Mouse (Mus musculus) megakaryocyte-erythroid progenitor cell, adult 5-6 weeks (primary cell): ENCODE results near the gene Scn1b. TPM values are rescaled to one million over a fixed set of nuclear protein-coding genes. Genes with fewer than 3 reads are reported as not detected.

ENCODE experiments used
- ATAC-seq: replicated peaks from 2 replicates; pipeline ENCODE4 v1.8.0; 2016; ENCODE audit warnings: mild to moderate bottlenecking, inconsistent platforms; ENCODE audit not compliant: severe bottlenecking, poor library complexity, low FRiP score, low TSS enrichment
- total RNA-seq, 2 experiments: library from RNA; stranded (forward) in 1 of 2; stranded (reverse) in 1 of 2; fragments of 200-1000, 215-1000 nt in 1 of 2; fragments of >200 nt in 1 of 2; fragmentation: Nextera tagmentation in 1 of 2; gene quantifications; 2 replicates each; pipeline ENCODE4 v1.2.3; 2014 to 2017

Gene Scn1b
- total RNA-seq, 2 experiments from 2014 or later, result not detected

DNA sequence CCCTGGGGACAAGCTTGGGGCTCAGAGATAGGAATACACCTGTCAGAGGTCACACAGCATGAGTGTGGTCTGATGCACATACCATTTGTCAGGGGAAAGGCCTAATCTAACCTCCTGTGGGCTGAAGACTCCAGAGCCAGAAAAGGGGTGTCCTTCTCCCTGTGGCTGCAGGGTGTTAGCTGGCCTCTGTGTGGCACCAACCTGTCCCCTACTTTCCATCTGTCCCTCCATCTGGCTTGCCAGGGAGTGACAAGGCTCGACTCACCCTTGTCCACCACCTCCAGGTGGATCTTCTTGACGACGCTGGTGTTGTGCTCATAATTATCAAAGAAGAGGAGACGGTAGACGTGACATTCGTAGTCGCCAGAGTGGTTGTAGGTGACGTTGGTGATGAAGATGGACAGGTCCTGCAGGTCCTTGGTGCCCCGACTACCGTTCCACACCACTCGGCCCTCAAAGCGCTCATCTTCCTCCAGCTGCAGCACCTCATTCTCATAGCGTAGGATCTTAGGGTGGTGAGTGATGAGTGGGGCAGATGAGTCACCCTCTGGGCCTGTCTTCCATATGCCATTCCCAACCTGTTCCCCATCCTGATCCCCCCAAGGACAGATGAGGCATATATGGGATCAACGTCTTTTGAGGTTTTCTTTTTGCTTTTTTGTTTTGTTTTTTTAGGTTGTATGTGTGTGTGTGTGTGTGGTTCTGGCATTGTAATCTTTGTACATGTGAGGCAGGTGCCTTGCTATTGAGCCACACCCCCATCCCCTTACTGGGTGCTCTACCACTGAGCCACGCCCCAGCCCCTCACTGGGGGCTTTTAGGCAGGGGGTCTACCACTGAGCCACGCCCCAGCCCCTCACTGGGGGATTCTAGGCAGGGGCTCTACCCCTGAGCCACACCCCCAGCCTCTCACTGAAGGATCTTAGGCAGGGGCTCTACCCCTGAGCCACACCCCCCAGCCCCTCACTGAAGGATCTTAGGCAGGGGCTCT, 3.9 kb downstream of the Scn1b start:
- ATAC-seq, result no peak

DNA sequence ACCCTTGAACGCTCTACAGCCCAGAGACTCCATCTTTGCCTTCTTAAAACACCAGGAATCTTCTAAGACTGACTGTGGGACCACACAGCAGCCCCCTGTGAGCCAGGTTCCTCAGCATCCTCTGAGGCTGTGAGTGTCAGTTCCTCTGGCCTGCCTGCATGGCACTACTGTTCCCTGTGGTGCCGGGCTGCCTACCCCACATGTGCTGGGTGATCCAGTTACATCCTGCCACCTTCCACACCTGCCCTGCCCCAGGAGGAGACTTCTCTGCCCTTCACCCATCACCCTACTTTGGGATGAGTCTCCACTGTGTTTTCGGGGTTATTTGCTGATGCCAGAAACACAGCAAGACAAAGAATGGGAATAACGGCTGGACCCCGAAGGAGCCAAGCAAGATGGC, 7.2 kb downstream of the Scn1b start:
- no peak for ATAC-seq

DNA sequence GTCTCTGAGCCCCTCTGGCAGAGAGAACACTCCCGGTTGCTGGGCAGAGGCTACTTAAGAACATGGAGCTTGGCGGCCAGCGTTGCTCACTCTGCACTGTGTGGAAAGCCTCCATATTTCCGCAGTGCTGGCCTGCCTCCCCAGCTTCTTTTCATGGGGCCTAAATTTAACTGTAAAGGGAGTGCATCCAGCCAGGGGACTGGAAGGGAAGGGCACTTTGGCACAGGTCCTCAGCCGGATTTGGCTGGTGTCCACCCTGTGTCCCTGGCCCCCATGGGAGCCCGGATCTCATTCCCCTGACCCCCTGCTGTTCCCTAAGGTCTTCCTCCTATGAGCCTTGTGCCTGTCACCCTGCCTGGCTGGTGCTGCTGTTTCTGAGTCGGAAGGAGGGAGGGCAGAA, 8.3 kb downstream of the Scn1b start:
- ATAC-seq, result no peak

DNA sequence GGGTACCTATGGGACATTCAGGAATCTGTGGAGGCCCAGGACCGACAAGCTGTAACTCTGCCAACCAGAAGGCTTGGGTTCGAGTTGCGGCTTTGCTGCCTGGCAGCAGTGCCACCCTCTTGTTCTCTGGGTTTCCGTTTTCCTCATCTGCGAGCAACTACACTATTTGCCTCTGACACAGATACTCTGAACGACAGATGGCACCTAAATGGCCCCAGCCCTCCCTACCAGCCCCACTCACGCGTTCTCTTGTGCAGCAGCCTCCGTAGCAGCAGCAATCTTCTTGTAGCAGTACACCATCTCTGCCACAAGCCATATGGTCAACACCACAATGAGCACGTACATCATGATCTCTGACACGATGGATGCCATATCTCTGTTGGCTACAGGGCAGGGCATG, 9.3 kb downstream of the Scn1b start:
- ATAC-seq, result 0 out of 2 replicates have a peak, but pooled peaks have one; percentile 6

DNA sequence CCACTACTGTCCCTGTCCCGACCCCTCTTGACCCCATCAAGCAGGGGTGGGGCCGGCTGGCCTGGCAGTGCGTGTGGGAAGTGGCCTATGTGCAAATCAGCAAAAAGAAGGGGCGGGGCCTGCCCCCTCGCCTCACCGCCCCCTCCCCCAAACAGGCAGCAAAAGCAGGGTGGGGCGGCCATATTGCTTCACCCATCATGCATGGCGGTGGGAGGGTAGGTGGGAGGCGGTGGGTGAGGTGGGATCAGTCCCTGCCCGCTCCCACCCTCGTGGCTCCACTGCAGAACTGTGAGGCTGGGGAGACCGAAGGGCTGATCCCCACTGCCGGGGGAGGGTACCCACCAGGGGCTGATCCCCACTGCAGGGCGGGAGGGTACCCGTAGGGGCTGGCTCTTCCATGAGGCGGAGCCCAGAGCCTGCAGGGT, 10.1 kb downstream of the Scn1b start:
- ATAC-seq, result no peak

DNA sequence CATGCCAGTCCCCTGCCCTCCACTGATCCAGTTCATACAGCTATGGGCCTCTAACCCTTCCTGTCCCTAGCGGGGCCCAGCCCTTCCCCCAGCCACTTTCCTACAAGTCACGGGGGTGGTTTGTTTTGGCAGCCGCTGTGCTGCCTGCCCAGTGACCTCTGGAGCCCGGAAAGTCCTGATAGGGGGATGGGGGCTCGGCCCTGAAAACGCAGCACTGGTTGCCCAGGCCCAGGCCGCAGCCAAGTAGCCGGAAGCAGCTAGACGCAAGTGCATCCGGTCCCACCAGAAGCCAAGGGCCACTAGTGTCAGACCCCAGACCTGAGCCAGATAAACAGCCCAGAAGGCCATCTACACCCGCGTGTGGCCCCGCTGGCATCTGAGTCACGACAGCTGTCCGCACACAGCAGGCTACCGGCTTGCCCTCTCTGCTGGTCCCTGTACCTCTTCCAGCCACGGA, 11.2 kb downstream of the Scn1b start:
- no peak for ATAC-seq

DNA sequence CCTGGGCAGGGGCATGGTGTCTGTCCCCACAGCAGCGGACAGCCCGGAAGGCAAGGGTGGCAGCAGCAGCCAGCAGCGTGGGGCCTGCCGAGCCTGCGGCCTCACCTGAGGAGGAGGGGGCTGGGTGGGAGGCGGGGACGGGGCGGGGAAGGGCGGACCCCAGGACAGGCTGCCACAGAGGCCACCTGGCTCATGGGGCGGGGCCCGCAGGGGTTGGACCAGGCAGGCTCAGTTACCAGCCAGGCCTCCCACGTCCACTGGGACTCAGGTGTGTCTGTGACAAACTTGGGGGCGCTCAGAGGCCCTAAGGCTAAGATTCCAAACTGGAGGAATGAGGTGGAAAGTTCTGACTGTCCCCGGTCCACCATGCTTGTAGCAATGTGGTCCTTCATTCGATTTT, 11.6 kb downstream of the Scn1b start, which contains the start of gene Hpn:
Gene Hpn (minus strand): TSS at position 109 of the 400 bp plus-strand sequence.
- no peak for ATAC-seq

DNA sequence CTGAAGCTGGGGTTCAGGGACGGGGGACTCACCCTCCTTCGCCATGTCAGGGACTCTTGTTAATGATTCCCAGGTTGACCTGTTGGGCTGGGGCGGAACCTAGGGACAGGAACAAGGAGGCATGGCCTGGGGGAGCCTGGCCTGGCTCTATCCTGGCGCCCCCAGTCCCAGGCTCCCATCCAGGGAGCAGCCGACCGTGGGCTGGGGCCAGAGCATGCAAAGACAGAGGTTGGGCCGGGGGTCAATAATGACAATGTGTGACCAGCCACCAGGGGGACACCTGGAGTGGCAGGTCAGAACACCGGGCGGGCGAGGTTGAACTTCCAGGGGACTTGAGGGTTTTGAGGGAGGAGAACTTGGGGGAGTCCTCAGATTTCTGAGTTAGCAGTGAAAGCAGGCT, 12.2 kb downstream of the Scn1b start:
- no peak for ATAC-seq

DNA sequence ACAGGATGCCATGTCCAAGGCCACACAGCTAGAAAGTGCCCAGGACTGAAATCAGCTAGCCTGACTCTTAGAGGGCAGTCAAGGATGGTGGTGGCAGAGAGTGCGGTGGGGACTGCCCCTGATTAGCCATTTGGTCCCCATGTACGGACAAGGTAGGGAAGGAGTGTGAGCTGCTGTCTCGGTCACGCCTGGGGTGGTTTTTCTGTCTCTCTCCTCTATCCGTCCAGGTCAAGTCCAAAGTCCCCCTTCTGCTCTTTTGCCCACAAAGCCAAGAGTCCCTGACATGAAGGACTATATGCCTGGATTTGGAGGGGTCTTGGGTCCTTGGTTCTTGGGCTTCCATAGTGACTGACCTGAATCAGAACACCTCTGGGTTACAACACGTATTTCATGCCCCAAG, 13.0 kb downstream of the Scn1b start:
- ATAC-seq, result no peak

DNA sequence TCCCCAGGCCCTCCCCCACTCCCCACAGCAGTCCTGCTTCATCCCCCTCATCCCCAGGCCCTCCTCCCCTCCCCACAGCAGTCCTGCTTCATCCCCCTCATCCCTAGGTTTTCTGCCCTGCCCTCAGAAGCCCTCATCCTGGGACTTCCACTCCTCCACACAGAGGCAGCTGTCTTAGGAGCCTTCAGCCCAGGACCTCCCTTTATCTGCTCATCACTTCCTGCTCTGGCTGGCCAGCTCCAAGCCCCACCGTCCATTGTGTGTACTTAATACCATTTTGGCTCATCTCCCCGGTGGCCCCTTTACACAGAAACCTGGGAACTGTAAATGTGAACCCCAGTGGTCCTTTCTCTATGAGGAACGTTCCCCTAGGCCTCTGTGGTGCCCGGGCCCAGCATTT, 14.8 kb downstream of the Scn1b start:
- ATAC-seq, result no peak

DNA sequence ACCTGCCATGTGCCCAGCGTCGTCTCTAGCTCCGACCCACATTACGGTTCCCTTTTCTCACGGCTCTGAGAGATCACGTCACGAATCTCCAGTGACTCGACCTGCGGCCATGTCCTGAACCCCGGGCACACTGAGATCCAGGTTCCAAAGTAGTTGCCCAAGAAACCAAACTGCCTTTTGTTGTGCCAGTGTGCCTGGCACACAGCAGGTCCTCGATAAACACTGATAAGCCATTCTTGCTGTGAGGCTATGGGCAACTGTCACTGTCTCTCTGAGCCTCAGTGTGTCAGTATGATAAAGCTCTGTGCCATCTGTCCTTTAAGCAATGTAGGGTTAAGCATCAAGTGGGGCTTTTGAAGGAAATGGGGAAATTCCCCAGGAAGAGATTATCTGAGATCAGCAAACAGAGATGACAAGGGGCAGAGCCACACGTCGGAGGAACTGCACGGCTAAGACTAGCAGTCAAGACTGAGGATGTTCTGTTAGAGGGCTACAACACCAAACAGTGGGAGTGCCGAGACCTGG, 15.9 kb downstream of the Scn1b start:
- peak; percentile 82 for ATAC-seq

DNA sequence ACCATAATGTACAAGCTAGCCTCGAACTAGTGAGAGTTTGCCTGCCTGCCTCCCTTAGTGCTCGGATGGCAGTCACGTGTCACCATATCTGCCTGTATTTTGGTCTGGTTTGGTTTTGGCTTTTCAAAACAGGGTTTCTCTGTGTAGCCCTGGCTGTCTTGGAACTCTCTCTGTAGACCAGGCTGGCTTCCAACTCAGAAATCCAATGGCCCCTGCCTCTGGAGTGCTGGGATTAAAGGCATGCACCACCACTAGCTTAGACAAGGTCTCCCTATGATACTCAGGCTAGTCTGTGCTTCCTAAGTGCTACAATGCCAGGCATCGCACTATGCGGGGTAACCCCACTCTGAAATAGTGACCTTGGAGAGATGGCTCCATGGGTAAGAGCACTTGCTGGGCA, 17.0 kb downstream of the Scn1b start:
- no peak for ATAC-seq

DNA sequence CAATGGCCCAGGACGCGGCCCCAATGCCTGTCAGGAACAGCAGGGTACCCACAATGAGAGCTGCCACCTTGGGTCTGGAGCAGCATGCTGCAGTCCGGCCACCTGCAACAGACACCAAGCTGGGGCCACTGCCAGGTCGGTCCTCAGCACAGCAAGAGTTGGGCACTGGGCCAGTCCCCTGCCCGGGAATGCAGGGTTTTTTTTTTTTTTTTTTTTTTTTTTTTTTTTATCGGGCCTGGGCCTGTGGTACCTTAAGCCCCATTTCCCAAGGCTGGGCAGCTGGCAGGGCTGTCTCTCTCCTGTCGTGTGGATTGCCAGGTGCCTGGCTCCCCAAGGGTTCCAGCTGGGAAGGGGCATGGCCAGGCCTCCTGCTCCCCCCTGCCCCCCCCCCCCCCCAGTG, 17.7 kb downstream of the Scn1b start:
- ATAC-seq, result 0 out of 2 replicates have a peak, but pooled peaks have one; percentile 23

DNA sequence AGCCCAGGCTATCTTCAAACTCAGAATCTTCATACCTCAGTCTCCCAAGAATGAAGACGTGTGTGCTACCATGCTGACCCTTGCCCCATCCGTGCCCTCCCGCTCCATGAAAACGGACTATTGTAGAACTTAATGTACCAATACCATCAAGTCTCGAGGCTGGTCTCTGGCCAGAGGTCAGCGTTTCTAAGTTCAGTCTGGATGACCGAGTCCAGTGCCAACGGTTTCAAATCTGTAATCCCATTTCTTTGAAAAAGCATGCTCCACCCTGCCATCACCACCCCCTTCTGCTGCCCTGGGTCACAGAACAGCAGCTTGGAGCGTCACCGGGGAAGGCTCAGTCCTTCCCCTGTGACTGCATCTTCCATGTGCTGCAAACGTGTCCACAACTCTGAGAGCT, 19.0 kb downstream of the Scn1b start:
- ATAC-seq, result no peak

DNA sequence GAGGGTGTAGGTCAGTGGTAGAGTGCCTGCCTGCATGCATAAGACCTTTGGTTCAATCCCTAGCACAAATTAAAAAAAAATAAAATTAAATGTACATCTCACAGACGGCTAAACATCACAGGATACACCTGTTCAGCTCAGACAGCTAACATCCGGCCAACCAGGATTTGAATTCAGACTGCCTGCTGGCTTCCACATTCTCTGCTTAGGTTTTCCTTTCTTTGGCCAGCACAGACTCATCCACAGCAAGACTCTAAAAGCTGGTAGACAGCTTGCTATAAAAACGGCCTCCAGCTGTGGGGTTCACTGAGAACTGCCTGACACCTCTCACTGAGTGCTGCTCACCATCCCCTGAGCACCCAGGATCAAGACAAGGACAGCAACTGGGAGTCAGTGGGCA, 20.6 kb downstream of the Scn1b start:
- ATAC-seq, result no peak

DNA sequence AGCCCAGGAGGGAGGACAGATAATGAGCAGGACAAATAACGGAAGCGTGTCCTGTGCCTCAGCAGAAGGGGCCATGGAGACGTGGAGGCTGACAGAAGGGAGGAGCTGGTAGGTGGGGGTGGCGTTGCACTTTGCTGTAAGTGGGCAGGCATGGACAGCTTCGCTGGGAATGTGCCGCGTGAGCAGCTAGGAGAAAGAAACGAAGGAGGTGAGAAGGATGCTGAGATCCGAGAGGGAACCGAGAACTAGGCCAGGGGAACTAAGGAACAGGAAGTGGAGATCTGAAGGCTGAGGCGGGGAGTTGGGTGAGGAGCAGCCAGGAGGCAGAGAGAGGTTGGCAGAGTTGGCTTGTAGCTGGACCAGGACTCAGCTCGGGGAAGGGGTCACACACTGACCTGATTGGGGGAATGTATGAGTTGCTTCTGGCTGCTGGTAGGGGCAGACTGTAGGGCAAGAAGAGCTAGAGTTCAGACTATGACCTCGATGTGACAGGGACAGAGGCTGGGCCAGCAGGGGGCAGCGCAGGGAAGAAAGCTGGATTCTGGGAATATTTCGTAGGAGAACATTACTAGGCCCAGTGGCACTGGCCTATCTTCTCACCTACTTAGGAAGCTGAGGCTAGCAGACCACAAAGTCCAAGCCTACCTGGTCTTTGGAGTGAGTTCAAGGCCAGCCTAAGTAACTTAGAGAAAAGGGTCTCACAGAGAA, 21.6 kb downstream of the Scn1b start:
- ATAC-seq, result no peak; the same call in 1 of the 2 replicates

DNA sequence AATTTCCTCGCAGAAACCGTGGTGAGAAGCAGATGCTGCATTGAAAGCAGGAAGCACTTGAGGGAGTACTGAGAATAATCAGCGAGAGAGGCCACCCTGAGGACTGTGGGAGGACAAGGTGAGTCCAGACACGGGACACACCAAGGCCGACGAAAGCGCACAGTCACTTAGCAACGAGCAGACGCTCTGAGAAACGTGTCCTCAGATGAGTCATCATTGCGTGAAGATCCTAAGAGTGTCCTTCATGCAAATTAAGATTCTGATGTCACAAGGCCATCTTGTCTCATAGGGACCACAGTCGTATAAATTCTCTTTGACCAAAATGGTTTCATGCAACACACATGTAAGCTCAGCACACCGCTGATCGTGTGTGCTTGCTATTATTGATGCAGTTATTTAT, 26.0 kb downstream of the Scn1b start:
- no peak for ATAC-seq

DNA sequence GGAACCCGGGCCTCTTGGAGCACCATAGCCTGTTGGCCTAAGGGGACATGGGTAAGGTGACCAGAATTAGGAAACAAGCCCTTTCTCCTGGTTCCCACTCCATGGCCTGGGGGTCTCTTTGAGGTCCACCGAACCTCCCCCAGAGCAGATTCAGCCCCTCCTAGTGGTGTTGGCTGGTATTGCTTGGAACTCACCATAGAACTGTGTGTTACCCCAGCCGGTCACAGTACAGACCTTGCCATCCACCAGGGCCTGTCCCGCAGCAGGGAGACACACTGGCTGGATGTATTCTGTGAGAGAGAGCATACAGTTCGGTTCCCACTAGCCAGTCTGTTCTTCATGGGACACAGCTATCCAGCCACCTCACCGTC, 27.2 kb downstream of the Scn1b start:
- ATAC-seq, result 0 out of 2 replicates have a peak, but pooled peaks have one; percentile 12

DNA sequence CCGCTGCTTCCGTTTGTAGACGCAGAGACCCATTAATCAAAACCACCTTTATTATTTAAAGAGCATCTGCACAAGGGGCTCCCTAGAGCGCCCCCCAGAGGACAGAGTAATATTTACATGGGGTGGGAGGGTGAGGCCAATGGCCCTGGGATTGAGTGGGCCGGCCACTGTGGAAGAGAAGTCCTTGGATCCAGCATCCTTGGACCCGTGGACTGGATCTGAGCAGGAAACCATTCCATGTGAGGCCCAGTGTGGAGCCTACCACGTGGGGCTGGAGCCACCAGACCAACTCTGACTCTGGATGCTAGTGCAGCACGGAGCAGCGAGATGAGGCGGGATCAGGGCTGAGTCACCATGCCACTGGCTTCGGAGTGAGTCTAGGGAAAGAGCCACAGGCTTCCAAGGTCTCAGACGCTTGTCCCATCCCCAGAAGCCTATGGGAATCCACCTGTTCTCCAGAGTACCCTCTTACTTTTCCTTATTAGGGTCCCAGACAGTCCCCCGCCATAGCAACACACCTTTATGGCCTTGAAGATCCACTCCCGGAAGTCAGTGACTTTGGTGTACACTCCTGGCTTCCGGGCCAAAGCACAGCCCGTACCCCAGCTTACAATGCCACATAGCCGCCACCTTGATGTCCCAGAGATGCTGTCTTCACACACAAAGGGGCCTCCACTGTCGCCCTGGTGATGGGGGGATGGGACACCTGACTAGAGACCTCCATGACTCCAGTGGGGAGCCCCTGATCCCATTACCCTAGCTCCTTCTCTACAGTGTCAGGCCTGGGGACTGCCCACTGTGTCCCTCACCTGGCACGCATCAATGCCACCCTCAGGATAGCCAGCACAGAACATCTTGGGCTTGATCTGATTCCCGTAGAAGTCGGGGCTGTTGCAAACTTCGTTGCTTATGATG, 27.8 kb downstream of the Scn1b start:
- no peak for ATAC-seq
